Mouse (Mus musculus) c-Kit-positive CD71-positive TER-119-negative erythroid progenitor cells, embryonic 14.5 days (primary cell): ENCODE measurements at regions not wholly inside any gene's neighbourhood (a gene's known extent, or its start where the extent isn't known, plus 50 kb on each side); places are given as distances from the start of the nearest gene placed in this dataset.

Source experiments
- DNase-seq: peaks from one replicate; pipeline ENCODE4 v3.0.0-alpha.2; 2013; ENCODE audit warnings: low read depth

DNA sequence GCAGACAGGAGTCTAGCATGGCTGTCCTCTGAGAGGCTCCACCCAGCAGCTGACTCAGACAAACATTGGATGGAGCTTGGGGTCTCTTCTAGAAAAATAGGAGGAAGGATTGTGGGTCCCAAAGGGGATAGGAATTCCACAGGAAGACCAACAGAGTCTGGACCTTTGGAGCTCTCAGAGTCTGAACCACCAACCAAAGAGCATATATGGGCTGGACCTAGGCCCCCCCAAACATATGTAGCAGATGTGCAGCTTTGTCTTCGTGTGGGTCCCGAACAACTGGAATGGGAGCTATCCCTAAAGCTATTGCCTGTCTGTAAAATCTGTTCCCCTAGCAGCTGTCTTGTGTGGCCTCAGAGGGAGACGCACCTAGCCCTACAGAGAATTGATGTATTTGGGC lies 50.1 kb upstream of the Cpm start:
- no peak for DNase-seq

DNA sequence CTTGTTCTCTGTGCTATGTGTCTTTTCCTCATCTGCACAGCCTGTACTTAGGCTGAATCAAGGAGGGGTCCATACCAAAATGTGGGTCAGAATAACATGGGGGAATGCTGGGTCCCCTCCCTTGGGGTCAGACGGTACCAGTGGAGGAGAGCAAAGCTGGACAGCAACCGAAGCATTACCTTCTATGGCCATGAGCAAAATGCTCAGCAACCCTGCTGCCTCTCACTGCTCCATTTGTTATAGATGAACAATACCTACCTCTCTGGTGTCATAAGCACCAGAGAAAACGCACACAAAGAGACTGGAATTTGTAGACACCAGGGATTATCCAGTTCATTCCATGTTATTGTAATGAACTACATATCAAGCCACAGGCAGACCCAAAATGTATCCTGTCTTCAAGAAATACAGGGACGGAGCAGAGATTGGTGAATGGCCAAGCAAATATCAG lies 50.6 kb upstream of the Cpm start:
- no peak for DNase-seq

DNA sequence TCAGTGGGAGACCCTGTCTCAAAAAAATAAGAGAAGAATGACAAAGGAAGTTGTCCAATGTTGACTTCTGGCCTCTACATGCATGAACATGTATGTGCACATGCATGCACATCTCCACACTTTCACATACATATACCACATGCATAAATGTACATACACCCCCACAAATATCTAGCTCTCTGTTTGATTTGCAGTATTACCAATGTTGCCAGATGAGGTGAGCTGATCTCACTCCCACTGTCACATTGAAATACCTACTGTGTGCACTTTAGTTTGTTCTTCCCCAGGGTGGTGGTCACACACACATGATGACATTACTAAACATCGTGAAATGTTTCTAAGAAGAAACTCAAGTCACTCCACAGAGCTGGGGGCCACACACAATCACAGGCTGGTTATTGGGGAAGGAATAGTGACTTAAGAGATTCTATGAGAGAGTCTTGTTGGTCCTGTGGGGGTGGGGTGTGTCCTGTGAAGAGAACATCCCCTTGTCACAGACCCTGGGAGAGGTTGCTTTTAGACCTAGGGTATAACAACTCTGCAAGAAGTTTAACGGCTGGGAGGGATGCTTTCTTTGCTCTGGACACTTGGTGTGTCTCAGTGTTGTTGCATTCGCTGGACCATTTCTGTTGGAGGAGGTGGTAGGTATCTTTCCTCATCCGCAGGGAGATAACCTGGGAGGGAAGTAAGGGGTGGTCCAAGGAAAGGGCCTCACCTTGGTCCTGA lies 51.2 kb upstream of the Cpm start:
- DNase-seq, result no peak

DNA sequence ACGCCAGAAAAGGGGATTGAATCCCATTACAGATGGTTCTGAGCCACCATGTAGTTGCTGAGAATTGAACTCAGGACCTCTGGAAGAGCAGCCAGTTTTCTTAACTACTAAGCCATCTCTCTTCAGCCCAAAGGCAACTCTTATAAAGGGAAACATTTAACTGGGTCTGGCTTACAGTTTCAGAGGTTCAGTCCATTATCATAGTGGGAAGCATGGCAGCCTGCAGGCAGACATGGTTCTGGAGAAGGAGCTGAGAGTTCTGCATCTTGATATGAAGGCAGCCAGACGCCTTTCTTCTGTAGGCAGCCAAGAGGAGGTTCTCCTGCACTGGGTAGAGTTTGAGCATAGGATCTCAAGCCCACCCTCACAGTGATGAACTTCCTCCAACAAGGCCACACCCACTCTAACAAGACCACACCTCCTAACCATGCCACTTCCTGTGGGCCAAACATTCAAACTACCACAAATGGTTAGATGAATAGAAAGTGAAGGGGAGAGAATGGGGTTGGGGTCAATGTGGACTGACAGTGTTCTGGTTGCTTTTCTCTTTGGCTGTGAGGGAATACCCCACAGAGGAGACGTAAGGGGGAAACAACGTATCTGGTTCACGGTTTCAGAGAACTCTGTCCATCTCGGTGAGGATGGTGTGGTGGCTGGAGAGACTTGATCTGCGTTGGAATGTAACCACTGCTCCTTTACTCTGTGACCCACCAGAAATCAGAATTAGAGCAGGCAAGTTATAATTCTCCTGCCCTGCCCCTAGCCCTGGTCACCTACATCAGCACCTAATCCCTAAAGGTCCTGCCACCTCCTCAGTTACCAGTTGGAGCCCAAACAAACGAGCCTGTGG lies 52.2 kb upstream of the Cpm start:
- DNase-seq, result no peak

DNA sequence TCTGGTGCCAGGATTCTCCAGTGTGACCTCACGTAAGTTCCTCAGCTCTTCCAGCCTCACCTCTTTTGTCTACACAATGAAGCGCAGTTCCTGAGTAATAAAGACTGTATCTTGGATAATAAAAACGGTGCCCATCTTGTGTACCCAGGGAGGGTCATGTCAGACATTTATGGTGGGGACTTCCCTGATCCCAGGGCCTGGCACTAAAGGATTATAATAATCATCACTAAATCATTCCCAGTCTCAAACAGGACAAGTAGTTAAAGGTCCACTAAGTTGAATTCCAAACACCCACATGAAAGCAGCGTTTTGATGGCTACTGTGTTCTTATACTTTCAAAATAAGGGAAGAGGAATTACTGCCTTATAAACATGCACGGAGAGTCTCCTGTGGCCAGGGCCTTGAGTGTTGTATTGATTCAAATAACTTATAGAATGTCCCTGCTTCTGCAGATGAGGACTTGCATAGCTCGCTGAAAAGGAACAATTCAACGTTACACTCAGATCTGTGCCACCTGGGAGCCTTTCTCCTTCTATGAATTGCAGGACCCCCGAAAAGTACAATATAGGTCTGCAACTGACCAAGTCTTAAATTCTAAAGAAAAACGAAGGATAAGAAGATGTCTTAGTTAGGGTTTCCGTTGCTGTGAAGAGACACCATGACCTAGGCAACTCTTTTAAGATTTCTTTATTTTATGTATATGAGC lies 53.0 kb upstream of the Cpm start:
- no peak for DNase-seq

DNA sequence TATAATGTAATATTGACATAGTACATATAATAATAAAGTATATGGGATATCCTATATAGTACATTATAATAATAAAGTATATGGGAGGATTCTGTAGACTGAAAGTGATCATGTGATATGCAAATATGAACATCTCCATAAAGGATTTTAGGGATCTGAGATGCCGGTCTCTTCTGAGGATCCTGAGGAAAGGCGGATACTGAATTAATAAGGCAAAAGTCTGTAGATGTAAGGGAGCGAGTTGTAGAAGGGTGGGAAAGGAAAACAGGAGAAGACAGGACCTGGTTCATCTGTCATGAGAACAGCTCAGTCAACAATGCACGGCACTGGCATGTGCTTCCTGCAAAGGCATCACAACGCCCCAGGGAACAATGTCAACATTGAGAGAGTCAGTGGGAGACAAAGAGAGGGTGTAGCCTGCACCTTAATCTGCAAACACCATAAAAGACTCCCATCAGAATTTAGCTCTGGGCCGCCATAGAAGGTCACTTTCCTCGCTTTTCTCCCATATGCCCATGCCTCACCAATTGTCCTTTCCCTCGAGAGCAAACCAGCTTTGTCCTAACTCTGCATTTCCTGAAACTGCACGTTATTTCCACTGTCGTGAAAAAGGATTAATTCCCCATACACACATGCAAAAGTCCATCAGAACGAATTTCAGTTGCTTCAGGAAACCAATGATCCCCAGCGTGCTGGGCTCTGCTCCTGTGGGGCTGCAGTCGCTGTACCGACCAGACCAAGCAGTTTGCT lies 53.7 kb upstream of the Cpm start:
- no peak for DNase-seq

DNA sequence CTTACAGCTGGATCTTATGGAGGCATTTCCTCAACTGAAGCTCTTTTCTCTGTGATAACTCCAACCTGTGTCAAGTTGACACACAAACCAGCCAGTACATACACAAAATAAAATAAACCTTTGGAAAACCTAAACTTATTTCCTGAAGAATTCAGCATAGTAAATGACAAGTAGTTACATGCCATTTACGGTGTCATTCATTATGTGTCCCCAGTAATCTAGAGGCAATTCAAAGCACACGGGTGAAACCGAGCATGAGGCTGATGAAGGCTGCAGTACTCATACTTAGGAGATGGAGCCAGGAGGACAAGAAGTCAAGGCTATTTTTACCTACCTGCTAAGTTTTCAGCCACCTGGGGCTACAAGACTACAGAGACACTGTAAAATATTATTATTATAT lies 54.4 kb upstream of the Cpm start:
- DNase-seq, result no peak

DNA sequence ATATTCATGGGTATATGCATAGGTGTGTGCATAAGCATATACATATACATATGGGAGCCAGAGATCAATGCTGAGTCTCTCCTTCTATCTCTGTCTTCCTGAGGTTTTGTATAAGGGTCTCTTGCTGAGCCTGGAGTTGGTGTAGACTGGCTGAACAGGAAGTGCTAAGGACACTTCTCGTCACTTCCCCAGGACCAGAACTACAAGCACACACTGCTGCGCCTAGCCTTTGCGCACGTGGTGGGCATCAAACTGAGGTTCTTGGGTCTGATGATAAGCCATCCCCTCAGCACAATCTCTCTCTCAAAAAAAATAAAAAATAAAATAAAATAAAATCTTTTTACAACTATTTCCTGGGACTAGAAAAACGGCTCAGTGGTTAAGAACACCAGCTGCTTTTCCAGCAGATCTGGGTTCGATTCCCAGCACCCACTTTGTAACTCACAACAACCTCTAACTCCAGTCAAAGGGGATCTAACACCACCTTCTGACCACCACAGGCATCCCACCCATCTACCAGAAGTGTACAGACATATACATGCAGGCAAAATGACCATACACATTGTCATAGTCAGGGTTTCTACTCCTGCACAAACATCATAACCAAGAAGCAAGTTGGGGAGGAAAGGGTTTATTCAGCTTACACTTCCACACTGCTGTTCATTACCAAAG lies 55.1 kb upstream of the Cpm start:
- DNase-seq, result no peak

DNA sequence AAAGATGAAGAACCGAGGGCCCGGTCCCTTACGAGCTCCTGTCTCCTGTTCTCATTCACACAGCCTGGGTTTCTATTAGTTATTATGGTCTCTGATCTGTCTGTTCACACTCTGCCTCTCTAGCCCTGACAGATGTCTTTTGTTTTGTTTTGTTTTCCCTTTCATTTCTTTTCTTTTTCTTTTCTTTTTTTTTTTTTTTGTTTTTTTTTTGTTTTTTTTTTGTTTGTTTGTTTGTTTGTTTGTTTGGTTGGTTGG lies 55.8 kb upstream of the Cpm start:
- no peak for DNase-seq

DNA sequence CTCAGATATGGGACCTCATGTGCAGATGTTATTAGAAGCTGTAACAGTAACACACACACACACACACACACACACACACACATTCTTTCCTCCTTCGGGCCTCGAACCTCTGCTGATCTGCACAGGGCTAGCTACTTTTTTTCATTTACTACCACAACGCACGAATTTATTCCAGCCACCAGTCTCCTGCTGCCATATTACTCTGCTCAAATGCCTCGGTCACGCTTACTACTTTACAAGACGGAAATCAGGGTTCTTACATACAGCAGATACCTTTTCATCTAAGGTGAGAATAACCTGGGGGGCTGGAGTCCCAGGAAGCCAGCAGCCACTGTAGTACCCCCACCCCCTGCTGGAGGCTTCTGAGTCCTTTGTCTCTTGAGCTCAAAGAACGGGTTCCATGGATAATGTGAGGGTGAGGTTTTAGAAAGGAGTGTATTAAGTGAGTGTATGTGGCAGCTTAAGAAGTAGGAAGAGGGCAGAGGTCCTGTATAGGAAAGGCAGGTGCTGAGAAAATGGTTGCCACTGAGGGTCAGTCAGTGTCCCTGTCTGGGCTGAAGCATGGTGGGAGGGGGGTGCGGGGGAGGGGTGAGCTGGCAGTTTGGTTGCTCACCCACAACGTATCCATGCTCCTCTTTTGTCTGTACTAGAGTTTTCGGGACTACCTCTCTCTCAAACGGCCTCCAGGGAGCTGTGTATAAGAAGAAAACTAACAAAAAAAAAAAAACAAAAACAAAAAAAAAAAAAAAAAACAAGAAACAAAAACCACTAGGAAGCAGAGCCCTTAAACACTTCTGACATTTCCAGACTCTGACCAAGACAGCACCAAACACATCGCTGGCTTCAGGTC lies 56.3 kb upstream of the Cpm start:
- no peak for DNase-seq

DNA sequence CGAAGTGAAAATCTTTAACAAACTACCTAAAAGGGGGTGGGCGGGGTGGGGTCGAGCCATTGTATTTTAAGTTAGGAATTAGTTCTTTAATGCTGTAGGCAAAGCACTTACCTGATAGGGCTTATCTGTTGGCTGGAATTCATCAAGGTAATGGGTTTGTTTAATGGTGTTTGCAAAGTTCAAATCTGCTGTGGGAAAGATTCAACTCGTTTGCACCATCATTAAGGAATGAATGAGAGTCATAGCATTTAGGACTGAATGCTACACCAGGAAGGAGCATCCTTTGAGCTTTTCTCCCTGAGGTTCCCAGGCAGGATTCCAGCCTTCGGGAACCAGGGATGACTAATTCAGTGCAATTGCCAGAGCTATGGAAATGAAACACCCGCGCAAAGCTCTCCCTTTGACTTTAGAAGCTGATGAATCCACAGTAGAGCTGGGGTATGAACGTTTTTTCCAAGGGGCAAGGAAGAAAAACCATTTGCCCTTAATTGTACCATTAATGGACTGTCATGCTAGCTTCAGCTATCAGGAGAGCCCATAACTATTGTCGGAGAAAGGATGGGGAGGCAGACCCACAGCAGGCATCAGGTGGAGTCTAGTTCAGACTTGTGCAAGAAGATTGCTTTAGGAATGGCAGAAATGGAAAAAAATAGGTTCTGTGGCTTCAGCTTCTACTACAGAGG lies 57.3 kb upstream of the Cpm start:
- DNase-seq, result no peak

DNA sequence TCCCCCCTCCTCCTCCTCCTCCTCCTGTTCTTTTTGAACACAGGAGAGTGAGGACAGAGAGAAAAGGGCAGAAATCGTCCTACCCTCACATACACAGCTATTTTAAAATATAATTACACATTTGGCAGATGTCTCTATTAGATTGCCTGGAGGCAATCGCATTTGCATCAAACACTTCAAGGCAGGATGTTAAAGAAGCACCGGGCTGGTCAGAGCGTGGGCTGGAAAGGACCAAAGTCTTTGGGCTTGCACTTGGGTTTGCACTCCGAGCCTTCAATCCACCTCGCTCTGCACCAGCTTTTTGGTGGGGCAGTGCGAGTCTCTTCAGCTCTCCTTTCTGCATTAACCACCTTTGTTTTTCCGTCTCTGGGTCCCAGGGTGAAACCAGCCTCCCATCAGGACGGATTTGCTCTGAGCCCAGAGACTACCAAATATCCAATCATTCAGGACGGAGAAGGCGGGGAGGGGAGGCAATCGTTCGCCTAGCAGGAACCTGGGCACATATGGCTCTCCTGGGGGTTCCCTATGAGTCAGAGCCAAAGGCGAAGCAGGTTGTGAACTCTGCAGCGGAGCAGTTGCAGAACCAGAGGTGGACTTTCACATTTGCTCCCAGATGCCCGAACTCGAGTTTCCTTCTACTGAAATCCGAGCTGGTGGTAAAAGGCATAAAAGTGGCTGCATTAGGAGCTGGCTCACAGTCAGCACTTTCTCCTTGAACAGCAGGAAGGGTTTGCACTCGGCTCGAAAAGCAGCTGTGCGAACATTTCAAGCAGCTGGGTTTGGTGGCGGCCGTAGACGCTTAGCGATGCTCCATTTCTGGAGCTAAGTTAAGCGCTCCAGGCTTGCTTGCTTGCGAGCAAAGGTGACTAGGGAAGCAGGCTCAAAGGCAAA lies 58.1 kb upstream of the Cpm start:
- DNase-seq, result no peak

DNA sequence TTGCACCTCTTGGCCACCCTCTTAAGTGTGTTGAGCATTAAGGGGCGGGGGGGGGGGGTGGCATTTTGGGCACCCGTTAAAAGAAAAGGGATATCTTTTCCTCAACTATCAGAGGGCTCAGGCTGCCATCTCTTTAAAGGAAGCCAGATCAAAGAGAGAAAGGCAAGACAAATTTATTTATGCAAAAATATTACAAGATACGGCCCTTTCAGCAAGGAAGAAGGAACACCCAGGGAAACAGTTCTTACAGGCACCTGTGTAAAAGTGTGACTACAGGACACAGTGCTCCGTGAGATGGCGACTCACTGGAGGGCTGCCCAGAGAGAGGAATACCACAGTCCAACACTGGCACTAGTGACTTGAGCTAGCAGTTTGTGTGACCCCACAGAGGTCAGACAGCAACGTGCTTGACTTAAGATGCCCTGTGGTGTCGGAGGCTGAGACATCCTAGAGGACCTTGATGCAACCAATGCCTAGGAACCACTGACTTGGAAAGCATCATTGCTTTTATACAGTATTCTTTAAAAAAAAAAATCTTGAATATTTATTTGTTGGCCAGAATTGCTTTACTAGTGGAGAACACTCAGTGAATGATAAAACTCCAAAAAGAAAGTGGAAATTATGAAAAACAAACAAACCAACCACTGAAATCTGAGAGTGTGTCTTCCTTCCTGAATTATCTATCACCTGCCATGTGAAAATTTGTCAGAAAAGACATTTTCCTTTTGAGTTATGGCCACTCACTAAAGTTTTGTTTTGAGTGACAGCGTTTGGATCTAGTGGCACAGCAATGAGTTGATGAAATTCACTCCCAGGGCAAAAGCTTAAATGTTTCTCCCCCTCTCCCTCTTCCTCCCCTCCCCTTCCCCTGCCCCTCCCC lies 59.0 kb upstream of the Cpm start:
- no peak for DNase-seq

DNA sequence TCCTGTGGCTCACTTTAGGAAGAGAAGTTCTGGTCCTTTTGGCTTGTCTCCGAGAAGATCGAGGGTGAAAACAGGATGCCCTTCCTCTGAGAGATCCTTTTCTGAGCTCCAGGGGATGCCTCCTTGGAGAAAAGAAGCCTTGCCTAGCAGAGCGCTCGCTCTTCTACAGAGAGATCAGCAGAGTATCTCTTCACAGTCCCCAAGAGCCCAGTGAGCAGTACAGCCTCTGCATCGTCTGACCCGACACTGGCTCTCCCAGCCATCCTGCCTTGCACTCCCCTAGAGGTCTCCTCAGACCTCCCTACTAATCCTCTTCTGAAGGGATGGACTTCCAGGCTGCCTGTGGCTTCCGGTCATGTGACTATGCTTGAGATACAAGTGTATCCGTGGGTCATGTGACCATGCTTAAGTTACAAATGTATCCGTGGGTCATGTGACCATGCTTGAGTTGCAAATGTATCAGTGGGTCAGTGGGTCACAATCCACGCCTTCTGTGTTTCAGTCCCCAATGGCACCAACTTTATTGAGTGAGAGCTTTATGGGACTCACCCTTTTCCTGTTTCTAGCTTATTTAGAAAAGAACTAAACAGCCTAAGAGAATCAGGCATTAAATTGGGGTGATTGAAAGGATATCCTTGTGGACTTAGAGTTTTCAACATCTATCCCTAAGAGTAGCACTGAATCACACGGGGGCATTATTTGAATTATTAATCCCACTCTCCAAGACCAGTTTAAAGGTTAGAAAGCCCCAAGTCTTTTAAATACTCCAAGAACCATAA lies 59.8 kb upstream of the Cpm start:
- DNase-seq, result no peak

DNA sequence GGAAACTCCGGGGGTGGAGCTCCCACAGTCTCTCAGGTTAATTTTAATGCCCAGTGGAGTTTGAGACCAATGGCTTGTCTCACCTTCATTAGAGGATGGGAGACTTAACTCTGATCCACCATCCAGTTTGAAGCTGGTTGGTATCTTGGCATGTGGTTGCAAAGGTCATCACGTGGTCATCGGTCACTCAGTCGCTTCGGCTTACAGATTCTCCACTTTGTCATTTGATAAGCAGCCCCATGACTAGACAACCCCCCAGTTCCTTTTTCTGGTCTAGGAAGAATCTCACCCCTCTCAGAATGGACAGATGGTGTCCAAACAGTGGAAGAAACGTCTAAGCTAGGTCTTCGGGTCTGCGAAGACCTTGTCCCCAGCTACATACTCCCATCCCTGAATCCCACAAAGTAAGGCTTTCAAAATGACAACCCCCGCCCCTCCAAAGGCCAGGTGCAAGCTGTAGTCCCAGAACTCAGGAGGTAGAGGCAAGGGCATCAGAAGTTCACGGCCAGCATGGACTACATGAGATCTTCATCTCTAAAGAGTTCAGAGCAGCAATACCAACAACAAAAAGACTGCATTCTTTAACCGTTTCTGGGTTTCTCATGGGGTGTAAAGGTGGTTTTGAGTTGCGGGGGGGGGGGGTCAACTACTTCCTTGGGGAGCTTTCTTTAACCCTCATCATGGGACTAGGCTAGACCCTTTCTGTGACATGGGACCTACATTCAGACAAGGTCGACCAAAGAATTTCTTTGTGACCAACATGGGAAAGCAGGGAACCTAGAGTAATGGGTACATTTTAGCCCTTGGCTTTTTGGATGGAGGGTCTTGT lies 60.6 kb upstream of the Cpm start:
- DNase-seq, result no peak

DNA sequence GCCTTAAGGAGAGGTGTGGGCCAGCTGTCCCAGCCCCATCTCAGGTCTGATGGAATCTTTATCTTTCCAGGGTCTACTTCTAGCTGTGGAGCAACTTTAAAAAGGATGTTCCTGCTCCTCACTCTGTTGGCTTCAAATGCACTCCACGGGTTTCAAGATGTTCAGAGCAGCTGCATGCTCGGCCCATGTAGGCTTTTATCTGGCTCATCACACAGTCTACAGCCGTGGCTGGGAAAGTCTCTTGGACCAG lies 61.2 kb upstream of the Cpm start:
- DNase-seq, result no peak
